Mouse (Mus musculus) left cerebral cortex, postnatal 36 days (tissue): ENCODE measurements at regions not wholly inside any gene's neighbourhood (a gene's known extent, or its start where the extent isn't known, plus 50 kb on each side); places are given as distances from the start of the nearest gene placed in this dataset.
A peak's percentile ranks its signal among the peaks of the same experiment; 100 is the strongest.

Experiments used
- DNase-seq, 2 experiments: peaks; one replicate each; pipeline ENCODE4 v3.0.0; 2021 to 2022; ENCODE audit warnings: low spot score in 2 of 2, mixed read lengths in 1 of 2
- intact Hi-C: fragments of 180-260 bp; cut with DNase I; formaldehyde crosslinking; loops from one replicate; pipeline ENCODE4 v1.15.1; 2025

GRCm38 (mm10) chr1:77048720-77049406, 466.0 kb downstream of the Epha4 start:
- intact Hi-C loops = no loop called here
- no peak for DNase-seq

- DNase-seq = no peak
- intact Hi-C loops = no loop called here
Measured at GRCm38 (mm10) chr1:77051239-77051638, 463.6 kb downstream of the Epha4 start.

- intact Hi-C loops = no loop called here
- DNase-seq = no peak
Measured at GRCm38 (mm10) chr1:77053837-77054540, 460.9 kb downstream of the Epha4 start.

DNA sequence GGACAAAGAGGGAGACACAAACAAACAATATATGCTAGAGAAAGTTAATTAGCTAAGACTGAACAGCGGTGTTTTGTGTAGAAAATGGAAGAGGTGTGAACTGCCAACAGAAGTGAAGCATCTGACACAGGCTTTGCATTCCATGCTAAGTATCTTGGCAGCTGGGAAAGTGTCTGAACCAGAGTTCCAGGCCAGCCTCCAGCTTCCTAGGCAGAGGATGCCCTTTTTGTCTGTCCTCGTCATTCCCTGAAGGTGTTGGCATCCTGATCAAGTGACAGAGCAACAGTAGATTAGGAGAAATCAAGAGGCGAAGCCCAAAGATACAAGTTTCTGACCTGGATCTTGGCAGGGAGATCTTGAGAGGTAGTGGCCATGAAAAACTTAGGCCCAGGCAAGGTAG, 452.4 kb downstream of the Epha4 start:
- intact Hi-C loops = no loop called here
- no peak for DNase-seq

DNA sequence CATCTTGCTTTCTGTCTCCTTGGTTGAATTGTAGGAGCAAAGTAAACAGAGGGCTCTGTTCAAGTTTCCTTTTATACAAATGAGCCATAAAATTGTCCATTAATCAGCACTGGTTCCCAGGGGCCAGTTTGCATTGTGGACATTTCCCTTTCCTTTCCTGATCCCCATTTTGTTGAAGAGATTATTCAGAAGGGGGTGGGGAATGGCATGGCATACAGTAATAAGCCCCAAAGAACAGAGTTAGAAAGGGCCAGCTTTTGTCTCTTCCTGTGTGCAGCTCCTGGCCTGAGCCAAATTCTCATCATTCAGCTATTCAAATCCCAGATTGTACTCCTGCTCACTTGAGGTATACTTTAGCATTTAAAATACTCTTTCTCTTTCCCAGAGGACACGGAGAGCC, 441.8 kb downstream of the Epha4 start:
- intact Hi-C loops = no loop called here

GRCm38 (mm10) chr1:77074926-77075885, 439.7 kb downstream of the Epha4 start:
- peak; percentile 24 to 30 for DNase-seq
- intact Hi-C loops = no loop called here

More for the DNA sequence above, 441.8 kb downstream of the Epha4 start:
- DNase-seq = no peak

DNA sequence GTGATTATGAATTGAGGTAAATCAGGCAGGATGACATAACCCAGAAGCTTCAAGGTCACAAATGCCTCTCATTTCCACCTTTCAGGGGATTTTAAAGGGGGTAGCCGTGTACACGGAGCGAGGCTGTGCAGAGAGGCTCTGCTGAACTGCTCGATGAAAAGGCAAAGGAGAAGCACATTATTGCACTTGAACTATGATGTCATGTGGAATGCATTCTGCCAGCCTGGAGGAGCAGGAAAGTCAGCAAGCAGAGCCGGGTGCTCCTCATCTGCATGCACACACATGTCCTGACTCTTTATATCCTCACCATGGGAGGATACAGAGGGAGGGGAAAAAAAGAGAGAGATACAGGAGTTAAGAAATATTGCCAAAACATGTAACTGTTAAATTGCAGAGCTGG, 434.1 kb downstream of the Epha4 start:
- intact Hi-C loops = no loop called here

GRCm38 (mm10) chr1:77081660-77082059, 433.2 kb downstream of the Epha4 start:
- DNase-seq = no peak

More for the DNA sequence above, 434.1 kb downstream of the Epha4 start:
- no peak for DNase-seq

DNA sequence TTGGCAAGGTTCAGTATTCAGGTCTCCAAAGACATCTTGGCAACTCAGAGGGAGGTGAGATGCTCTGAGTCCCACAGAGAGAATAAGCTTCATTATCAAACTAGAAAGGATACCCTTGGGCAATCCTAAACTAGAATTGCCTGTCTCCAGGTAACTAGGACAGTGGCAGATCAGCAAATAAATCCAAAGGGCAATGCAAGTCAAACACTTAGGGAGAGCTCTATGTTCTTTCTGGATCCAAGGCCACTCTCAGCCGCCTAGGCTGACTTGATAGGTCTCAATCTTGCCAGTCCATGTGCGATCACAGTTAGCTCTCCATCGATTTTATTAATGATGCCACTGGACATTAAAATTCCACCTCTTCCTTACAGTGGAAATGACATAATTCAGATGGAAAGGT, 432.5 kb downstream of the Epha4 start:
- intact Hi-C loops = no loop called here
- no peak for DNase-seq

More at GRCm38 (mm10) chr1:77081660-77082059, 433.2 kb downstream of the Epha4 start:
- intact Hi-C loops = no loop called here

- intact Hi-C loops = no loop called here
- DNase-seq = no peak
Measured at GRCm38 (mm10) chr1:77093551-77093950, 421.3 kb downstream of the Epha4 start.

DNA sequence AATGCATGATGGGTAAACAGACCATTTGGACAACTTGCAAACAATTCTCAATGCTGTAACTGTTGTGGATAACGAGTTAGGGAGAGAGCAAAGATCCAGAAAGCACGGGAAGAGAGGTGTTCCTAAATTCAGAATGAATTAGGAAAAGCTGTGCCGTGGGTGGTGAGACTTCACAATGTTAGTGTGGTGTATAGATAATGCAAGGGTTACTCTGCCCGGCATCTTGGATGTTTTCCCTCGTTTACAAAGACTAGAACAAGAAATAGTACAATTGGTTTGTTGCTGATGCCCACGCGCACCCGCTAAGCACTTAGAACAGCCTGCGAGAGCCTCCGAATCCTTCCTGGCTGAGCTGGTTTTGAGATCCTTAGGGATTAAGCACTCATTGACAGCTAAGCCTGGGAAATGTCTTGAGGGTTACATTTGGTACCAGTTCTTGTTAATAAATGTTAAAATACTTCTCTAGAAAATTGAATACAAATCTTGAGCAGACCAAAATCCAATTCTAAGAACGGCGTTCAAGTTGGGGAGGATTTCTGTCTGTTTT, 413.1 kb downstream of the Epha4 start:
- intact Hi-C loops = no loop called here
- DNase-seq = no peak

DNA sequence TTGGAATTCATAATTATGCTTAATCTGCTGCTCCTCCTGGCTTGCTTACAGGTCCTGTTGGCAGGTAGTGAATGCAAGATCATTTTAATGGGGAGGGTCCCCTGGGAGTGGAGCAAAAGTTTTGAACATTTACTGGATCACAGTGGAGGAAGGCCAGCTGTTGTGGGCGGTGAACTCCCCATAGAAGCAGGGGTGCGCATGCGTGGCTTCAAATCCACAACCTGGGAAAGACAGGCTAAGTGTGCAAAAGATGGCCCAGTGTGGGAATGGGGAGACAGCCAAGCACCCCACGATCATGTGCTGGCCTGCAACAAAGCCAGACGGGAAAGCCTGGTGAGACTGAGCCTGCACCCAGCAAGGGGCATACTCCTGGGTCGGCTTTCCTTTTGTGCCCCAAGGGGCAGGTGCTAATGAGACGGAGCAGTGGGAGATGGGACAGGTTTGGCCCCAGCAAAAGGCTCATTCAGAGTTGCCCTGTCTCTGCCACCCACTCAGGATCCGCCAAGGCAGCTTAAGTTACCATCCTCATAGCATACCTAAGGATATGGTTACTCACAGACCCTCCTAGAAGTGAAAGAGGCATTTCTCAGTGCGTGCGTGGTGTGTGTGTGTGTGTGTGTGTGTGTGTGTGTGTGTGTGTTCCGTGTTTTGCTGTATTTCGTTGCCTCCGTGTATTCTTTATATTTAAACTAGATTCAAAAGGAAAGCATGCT, 412.3 kb downstream of the Epha4 start:
- no peak for DNase-seq
- intact Hi-C loops = no loop called here

- DNase-seq = peak; percentile 12 to 23
- intact Hi-C loops = no loop called here
Measured at GRCm38 (mm10) chr1:77109861-77110785, 404.8 kb downstream of the Epha4 start.

DNA sequence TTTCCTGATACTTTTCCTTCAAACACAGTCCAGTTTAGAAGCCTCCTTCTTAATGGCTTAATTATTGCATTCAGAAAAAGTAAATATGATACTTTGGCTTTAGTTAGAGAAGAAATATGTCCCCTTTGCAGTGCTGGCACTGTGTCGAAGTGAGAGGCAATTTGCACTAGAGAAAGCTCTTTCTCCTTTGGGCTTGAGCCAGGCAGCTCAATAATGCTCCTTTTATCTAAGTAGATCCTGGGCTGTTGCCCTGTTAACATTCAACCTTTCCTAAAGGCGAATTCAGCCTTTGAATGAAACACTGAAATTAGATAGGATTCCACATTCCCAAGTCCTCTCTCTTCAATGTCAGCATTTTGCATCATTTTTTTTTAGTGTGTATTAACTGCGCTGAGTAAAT, 386.5 kb downstream of the Epha4 start:
- intact Hi-C loops = loop anchor here (10.0 kb wide), 1 partner anchor 166 kb away; no protein-coding TSS in a partner anchor
- no peak for DNase-seq

DNA sequence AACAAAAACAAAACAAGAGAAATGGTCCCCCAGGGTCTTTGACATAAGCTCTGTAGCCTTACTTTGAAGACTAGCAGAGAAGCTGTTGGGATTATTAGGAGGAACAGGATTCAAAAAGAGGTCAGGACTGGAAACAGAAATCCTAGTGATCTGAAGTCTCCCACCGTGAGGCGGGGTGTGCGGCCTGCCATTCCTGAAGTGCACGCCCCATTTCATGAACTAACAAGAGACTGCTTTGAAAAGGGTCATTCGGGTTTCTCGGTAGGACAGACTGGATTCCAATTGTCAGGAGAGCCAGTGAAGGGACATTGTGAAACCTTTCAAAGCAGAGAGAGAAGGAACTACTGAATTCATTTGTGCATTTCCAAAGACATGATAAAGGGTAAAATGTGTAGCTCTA, 377.2 kb downstream of the Epha4 start:
- no peak for DNase-seq
- intact Hi-C loops = no loop called here

GRCm38 (mm10) chr1:77140906-77141305, 374.0 kb downstream of the Epha4 start:
- no peak for DNase-seq
- intact Hi-C loops = no loop called here

GRCm38 (mm10) chr1:77148052-77148451, 366.8 kb downstream of the Epha4 start:
- DNase-seq = no peak
- intact Hi-C loops = no loop called here

- intact Hi-C loops = no loop called here
- DNase-seq = no peak
Measured at GRCm38 (mm10) chr1:77168316-77168715, 346.6 kb downstream of the Epha4 start.
